Mouse (Mus musculus): ENCODE measurements around the gene Pianp. TPM values are rescaled to one million over a fixed set of nuclear protein-coding genes. Genes with fewer than 3 reads are reported as not detected.
"Not testable (repeated sequence)": the region's sequence is repeated elsewhere in the genome, so short reads cannot be mapped to it uniquely, and the experiment has no call there.

Gene Pianp
- polyA plus RNA-seq, 1 experiment = 2.3 TPM

DNA sequence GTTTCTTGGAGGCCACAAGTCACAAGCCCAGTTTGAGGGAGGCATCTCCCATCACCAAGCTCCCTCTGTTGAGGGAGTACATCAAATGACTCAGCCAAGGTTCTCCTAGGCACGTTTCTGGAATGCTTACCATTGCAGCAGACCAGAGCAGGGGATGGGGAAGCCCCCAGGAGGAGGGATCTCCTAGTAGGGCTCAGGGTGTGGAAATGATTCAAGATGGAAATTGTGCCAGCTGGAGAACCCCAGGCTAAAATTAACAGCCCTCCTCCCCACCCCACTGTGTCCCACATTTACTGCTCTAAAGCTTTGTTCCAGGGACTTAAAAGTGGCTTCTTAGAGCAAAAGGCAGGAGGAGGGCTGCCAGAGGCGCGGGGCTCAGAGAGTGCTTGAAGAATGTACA, 8.6 kb downstream of the Pianp start:
- no peak for DNase-seq (ENCODE audit: low read depth, low spot score)
- 45% methylated on average over 3 of the region's 3 CpGs for WGBS

DNA sequence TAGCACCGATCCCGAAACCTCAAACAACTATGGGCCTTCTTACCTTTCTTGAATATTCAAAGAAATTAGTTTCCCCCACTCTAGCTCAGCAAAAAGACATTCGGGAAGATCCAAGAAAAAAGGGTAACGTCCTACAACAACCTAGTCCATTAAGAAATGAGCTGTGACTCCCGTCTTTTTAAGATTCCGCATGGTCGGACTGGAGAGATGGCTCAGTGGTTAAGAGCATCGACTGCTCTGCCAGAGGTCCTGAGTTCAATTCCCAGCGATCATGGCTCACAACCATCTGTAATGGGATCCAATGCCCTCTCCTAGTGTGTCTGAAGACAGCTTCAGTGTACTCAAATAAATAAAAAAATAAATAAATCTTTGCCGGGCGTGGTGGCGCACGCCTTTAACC, 11.6 kb downstream of the Pianp start:
- WGBS = 44% methylated on average over 13 of the region's 13 CpGs
- DNase-seq (ENCODE audit: low read depth, low spot score) = no peak

GRCm38 (mm10) chr6:125008586-125009128, 12.2 kb downstream of the Pianp start:
- 2% methylated on average over 33 of the region's 34 CpGs for WGBS

DNA sequence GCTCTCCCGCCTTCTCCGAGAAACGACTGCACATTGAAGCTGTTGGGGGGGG, 12.5 kb downstream of the Pianp start, which contains the start of gene Zfp384:
Gene Zfp384 (plus strand): TSS at position 17 of the 52 bp plus-strand sequence.
- WGBS = 0% methylated on average over 3 of the region's 3 CpGs
- no peak for DNase-seq (ENCODE audit: low read depth, low spot score)

More at GRCm38 (mm10) chr6:125008586-125009128, 12.2 kb downstream of the Pianp start:
- peak; percentile 93 for DNase-seq (ENCODE audit: low read depth, low spot score)

GRCm38 (mm10) chr6:125009181-125010073, 12.9 kb downstream of the Pianp start:
- no peak for DNase-seq (ENCODE audit: low read depth, low spot score)
- WGBS = under 1% methylated on average over 73 of the region's 78 CpGs

- WGBS = 84% methylated on average over 3 of the region's 3 CpGs
Observed at GRCm38 (mm10) chr6:125017682-125018081, 21.2 kb downstream of the Pianp start.

GRCm38 (mm10) chr6:125030532-125030931, 34.0 kb downstream of the Pianp start:
- WGBS = 39% methylated on average over 8 of the region's 9 CpGs
- not testable (repeated sequence) for DNase-seq (ENCODE audit: low read depth, low spot score)

More at GRCm38 (mm10) chr6:125017682-125018081, 21.2 kb downstream of the Pianp start:
- no peak for DNase-seq (ENCODE audit: low read depth, low spot score)

DNA sequence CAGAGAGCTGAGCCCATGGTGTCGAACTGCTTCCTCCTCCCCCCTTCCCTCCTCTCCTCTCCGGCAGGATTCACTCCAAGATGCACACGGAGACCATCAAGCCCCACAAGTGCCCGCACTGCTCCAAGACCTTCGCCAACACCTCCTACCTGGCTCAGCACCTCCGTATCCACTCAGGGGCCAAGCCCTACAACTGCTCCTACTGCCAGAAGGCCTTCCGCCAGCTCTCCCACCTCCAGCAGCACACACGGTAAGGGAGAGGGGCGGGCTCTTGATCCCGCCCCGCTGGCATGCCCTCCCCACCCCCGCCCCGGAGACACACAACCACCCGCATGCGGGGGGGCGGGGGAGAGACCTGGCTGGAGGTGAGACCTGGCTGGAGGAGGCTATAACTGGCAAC, 35.1 kb downstream of the Pianp start:
- 82% methylated on average over 16 of the region's 16 CpGs for WGBS
- no peak for DNase-seq (ENCODE audit: low read depth, low spot score)

GRCm38 (mm10) chr6:125038666-125039065, 42.2 kb downstream of the Pianp start:
- no peak for DNase-seq (ENCODE audit: low read depth, low spot score)
- 96% methylated on average over 4 of the region's 4 CpGs for WGBS

GRCm38 (mm10) chr6:125039131-125039530, 42.6 kb downstream of the Pianp start:
- 5% methylated on average over 8 of the region's 8 CpGs for WGBS
- DNase-seq (ENCODE audit: low read depth, low spot score) = no peak

- under 1% methylated on average over 26 of the region's 26 CpGs for WGBS
- peak; percentile 89 for DNase-seq (ENCODE audit: low read depth, low spot score)
Observed at GRCm38 (mm10) chr6:125039533-125040153, 43.1 kb downstream of the Pianp start, which contains the start of gene Ing4. TSS of gene Ing4 (plus strand) at chr6:125039760.

- no peak for DNase-seq (ENCODE audit: low read depth, low spot score)
- WGBS = 5% methylated on average over 7 of the region's 7 CpGs
Observed at GRCm38 (mm10) chr6:125040221-125040620, 43.7 kb downstream of the Pianp start.

DNA sequence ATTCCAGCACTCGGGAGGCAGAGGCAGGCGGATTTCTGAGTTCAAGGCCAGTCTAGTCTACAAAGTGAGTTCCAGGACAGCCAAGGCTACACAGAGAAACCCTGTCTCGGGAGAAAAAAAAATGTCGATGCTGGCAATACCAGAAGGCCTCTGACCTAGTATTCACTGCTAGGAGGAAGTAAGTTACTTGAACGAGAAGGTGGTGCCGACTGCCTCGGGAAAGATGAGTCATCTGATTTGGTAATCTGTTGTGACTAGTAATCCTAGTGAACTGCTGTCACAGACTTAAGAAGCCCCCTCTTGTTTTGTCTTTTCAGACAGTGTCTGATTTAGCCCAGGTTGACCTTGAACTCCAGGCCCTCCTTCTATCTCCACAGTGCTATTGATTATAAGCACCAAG, 44.6 kb downstream of the Pianp start:
- WGBS = 24% methylated on average over 7 of the region's 7 CpGs
- DNase-seq (ENCODE audit: low read depth, low spot score) = no peak

DNA sequence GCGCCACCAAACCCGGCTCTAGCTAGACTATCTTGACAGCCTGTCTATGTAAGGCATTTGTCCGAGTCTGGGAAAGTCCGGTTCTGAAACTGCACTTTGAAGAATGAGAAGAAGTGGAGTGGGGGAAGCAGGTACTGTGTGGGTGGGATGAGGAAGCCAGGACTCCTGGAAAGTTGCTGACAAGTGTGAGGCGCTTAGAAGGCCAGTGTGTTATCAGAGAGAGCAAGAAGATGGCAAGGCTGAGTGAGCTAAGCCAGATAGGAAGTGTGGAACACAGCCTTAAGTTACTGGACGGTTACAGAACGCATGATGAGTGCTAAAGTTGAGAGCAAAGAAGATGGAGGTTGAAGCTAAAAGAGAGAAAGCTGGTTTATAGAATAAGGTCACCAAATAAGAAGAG, 45.6 kb downstream of the Pianp start:
- WGBS = 90% methylated on average over 7 of the region's 7 CpGs
- no peak for DNase-seq (ENCODE audit: low read depth, low spot score)

GRCm38 (mm10) chr6:125046691-125047090, 50.2 kb downstream of the Pianp start:
- DNase-seq (ENCODE audit: low read depth, low spot score) = peak; percentile 53
- 31% methylated on average over 5 of the region's 5 CpGs for WGBS

- 52% methylated on average over 20 of the region's 20 CpGs for WGBS
- DNase-seq (ENCODE audit: low read depth, low spot score) = no peak
Observed at GRCm38 (mm10) chr6:125049678-125050077, 53.2 kb downstream of the Pianp start, which contains the start of gene Acrbp. TSS of gene Acrbp (plus strand) at chr6:125049689.

- DNase-seq (ENCODE audit: low read depth, low spot score) = no peak
- 72% methylated on average over 5 of the region's 5 CpGs for WGBS
Observed at GRCm38 (mm10) chr6:125051237-125051636, 54.7 kb downstream of the Pianp start.

All from large intestine, adult 2 months (tissue).